Mouse (Mus musculus) thymus, adult 2 months (tissue): Measurements from ENCODE around the gene Rgmb. TPM values are rescaled to one million over a fixed set of nuclear protein-coding genes. Genes with fewer than 3 reads are reported as not detected.

Experiments
- DNase-seq: peaks from one replicate; pipeline ENCODE4 v3.0.0; 2021
- H3K27ac ChIP-seq: fragments of 200-500 bp; 2 replicates; pipeline ENCODE4 v1.5.1; 2012; ENCODE audit warnings: low read length, control low read depth; ENCODE audit not compliant: control insufficient read depth, insufficient read depth
- H3K27me3 ChIP-seq: fragments of 200-500 bp; 2 replicates; pipeline ENCODE4 v1.6.1; 2012; ENCODE audit warnings: mild to moderate bottlenecking, low read length, moderate library complexity, mixed read lengths; ENCODE audit not compliant: control insufficient read depth, insufficient read depth
- H3K36me3 ChIP-seq: fragments of 200-500 bp; 2 replicates; pipeline ENCODE4 v1.6.1; 2012; ENCODE audit warnings: mild to moderate bottlenecking, low read length, moderate library complexity; ENCODE audit not compliant: control insufficient read depth, insufficient read depth
- H3K4me1 ChIP-seq: fragments of 200-500 bp; replicated peaks from 2 replicates; pipeline ENCODE4 v1.6.1; 2012; ENCODE audit warnings: low read length; ENCODE audit not compliant: control insufficient read depth, insufficient read depth
- H3K4me3 ChIP-seq: fragments of 200-500 bp; 2 replicates; pipeline ENCODE4 v1.5.1; 2012; ENCODE audit warnings: mild to moderate bottlenecking, low read length, control low read depth, moderate library complexity; ENCODE audit not compliant: control insufficient read depth, insufficient read depth
- CTCF ChIP-seq: fragments of 200-500 bp; IDR thresholded peaks from 2 replicates; pipeline ENCODE4 v1.5.1; 2012; ENCODE audit warnings: mild to moderate bottlenecking, control low read depth, low read length, moderate library complexity, borderline replicate concordance; ENCODE audit not compliant: control insufficient read depth, poor library complexity, insufficient read depth; ENCODE audit errors: extremely low read depth
- POLR2A ChIP-seq: fragments of 200-500 bp; IDR thresholded peaks from 2 replicates; pipeline ENCODE4 v1.6.1; 2012; ENCODE audit warnings: mild to moderate bottlenecking, low read length, control low read depth, moderate library complexity; ENCODE audit not compliant: control insufficient read depth, poor library complexity, insufficient read depth; ENCODE audit errors: extremely low read depth
- WGBS: fragments of 180-500 bp; shearing (Covaris S2); methylation state at CpG from one replicate; pipeline ENCODE4 v1.1.7; 2018; 5-methylcytosine and 5-hydroxymethylcytosine counted together
- polyA plus RNA-seq: library from polyadenylated mRNA; depleted of rRNA; stranded (reverse); fragments of >200 nt; gene quantifications from 2 replicates; pipeline ENCODE4 v1.2.3, GENCODE M21; 2012; rRNA removed

Rgmb gene
- polyA plus RNA-seq, result 16.5 and 23.3 TPM in 2 replicates

DNA sequence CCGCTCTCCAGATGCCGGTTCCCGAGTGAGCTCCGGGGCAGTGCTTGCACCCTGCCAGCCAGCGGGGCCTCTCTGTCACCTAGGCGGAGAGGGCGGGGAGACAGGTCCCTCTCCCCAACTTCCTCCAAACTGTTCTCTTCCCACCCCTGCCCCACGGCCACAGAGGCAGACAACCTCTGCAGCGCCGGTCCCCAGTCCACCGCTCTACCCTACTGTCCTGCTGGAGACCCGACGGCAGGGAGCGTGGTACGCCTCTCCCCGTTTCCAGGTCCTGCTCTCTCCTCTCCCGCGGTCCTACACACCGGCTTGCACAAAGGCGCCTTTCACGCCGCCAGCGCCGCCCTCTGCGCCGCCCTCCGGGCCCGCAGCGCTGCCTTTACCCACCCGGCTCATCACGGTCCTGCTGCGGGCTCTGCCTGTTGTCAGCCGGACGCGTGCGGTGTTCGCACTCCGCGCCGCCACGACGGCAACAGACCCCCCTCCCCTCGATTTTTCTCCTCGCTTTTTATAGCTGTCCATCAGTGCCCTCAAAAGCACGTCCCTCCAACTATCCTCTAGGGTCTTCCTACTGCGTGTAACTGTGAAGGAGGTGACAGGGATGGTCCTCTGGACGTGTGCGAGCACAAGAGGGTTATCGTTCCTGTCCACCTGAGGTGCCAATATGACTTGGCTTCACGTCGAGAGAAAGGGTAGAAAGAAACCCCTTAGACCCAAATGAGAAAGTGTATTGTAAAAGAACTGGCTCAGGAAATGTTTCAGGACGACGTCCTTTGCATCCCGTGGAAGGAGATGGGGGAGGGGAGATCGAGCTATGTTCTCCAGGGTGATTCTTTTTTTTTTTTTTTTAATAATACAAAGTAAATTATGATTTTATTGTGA lies at the start of gene Rgmb:
TSS of gene Rgmb (minus strand) at position 274 of the 879 bp plus-strand sequence.
- WGBS, result 3% methylated on average over 55 of the region's 55 CpGs
- no peak within 1 kb of the TSS for H3K27ac ChIP-seq
- peaks cover 8% of the 10 kb centered on the region for H3K27me3 ChIP-seq
- TF ChIP-seq POLR2A (no peak), CTCF (peak; percentile 13; the same call in 1 of the 2 replicates)
- no peaks in the 10 kb centered on the region for H3K36me3 ChIP-seq
- peak; percentile 19 for DNase-seq
- peaks cover 18% of the 10 kb centered on the region for H3K4me1 ChIP-seq
- peak within 1 kb of the TSS; percentile 42 for H3K4me3 ChIP-seq

DNA sequence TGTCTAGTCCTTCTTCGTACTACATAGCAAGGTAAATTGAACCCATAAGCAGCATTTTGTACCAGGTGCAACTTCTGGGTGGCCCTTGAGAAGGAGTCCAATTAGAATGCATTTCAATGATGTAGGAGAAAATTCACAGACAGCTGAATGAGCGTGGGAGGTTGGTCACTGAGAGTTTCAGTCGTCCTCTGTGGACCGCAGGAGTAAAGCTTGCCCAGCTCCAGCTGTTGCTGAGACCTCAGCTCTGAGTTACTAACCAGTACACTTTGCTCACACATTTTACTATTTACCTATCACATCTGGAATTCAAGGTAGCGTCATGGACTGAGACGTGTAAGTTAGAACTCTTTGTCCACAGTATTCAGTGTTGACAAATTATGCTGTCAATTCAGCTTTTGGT lies 43.9 kb upstream of the Rgmb start:
- WGBS, result 88% methylated on average over 6 of the region's 6 CpGs
- TF ChIP-seq POLR2A (no peak), CTCF (no peak)
- H3K36me3 ChIP-seq, result no peaks in the 10 kb centered on the region
- DNase-seq, result no peak
- H3K27ac ChIP-seq, result no peak overlapping the region
- H3K4me1 ChIP-seq, result no peaks in the 10 kb centered on the region
- H3K4me3 ChIP-seq, result no peak overlapping the region
- no peaks in the 10 kb centered on the region for H3K27me3 ChIP-seq

DNA sequence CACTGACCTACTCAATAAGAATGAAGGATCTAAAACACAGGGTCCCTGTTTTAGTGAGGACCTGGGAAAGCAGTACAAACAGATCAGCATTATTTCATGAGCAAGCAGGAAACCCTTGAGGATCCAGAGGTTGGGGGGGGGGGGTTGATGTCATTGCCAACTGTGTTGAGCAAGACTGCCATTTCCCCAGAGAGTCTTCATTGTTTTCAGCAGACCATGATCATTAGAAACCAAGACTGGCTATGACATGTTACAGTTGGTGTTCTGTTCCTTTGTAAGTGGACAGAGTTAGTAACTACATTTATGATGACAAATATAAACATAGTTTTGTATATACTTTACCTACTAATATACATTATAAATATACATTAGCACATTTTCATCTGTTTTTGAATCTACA lies 41.3 kb upstream of the Rgmb start:
- no peak for TF ChIP-seq CTCF
- TF ChIP-seq POLR2A, result no peak
- no peak overlapping the region for H3K4me3 ChIP-seq
- H3K36me3 ChIP-seq, result no peaks in the 10 kb centered on the region
- no peaks in the 10 kb centered on the region for H3K4me1 ChIP-seq
- no peak overlapping the region for H3K27ac ChIP-seq
- H3K27me3 ChIP-seq, result no peaks in the 10 kb centered on the region
- DNase-seq, result no peak

DNA sequence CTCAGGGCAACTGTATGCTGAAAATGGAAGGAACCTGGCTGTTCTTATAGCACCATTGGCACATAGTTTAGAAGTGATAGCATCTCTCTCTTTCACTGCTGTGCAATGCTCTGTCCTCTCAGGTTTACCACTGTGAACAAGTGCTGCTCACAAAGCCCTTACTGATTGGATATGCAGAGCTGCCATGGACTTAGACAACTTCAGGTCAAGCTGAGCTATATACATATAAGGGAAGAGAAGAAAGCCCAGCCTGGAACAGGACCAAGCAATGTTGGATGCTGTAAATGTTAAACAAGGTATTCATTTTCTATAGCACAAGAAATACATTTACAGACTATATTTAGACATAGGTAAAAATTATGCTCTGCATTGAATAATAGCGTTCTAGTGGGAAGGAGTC lies 34.4 kb upstream of the Rgmb start:
- TF ChIP-seq CTCF (no peak), POLR2A (no peak)
- 97% methylated on average over 1 of the region's 1 CpGs for WGBS
- no peaks in the 10 kb centered on the region for H3K4me1 ChIP-seq
- H3K36me3 ChIP-seq, result no peaks in the 10 kb centered on the region
- no peak overlapping the region for H3K4me3 ChIP-seq
- no peak overlapping the region for H3K27ac ChIP-seq
- no peaks in the 10 kb centered on the region for H3K27me3 ChIP-seq
- DNase-seq, result no peak

DNA sequence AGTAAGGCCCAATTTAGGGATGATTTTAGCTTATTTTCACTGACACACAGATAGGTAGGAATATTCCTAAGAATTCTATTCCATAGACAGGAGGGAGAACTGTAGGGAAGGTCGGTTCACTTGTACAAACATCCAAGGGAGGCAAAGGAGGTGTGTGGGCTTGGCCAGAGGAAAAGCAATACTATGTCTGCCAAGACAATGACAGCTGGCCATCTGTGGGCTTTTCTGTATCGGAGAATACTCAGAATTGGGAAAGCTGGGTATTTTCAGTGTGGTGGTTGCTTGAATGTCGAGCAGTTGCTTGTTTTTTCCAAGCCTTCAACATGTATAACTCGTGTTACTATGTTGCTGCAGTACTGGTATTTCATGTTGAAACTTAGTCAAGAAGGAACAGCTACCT lies 31.5 kb upstream of the Rgmb start:
- Histone ChIP-seq H3K27me3 (no peaks in the 10 kb centered on the region), H3K36me3 (no peaks in the 10 kb centered on the region), H3K4me1 (no peaks in the 10 kb centered on the region), H3K4me3 (no peak overlapping the region), H3K27ac (no peak overlapping the region)
- DNase-seq, result no peak
- TF ChIP-seq POLR2A, result no peak
- TF ChIP-seq CTCF, result no peak
- WGBS, result 76% methylated on average over 4 of the region's 4 CpGs

DNA sequence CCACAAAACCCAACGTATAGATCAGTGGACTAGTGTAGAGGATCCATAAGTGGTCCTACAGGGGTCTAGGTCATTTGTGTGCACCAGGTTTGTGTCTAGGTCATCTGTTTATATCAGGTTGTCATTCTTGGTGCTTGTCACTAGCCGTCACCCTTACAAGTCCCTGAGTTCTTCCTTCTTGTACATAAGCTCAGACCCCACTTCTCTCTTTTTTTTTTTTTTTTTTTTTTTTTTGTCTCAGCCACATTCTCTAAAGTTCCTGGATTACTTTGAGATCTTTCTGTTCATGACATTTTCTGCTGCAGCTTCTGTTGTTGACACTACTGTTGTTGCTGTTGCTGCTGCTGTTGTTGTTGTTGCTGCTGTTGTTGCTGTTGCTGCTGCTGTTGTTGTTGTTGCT lies 22.3 kb upstream of the Rgmb start:
- no peaks in the 10 kb centered on the region for H3K27me3 ChIP-seq
- H3K36me3 ChIP-seq, result no peaks in the 10 kb centered on the region
- WGBS, result 61% methylated on average over 2 of the region's 2 CpGs
- H3K27ac ChIP-seq, result no peak overlapping the region
- H3K4me1 ChIP-seq, result no peaks in the 10 kb centered on the region
- H3K4me3 ChIP-seq, result no peak overlapping the region
- DNase-seq, result no peak
- TF ChIP-seq CTCF (no peak), POLR2A (no peak)

DNA sequence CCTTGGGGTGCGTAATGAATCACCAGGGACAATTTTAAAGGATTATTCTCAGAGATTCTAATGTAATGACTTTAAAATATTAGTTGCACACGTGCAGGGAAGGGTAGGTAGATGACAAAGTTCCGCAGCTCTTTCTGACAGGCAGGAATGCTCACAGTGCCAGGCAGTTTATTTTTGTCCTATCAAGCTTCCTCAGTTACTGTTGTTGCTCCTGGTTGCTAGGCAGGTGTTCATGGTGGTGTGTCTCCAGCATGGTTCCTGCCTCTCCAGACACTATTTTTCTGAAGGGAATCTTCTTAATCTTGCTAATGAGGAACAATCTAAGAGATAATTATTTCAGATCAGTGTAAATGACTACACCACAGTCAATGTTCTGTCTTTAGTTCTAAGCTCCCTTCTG lies 19.7 kb upstream of the Rgmb start:
- WGBS, result 66% methylated on average over 3 of the region's 3 CpGs
- no peak for DNase-seq

More for the DNA sequence above, 19.7 kb upstream of the Rgmb start:
- Histone ChIP-seq H3K4me3 (no peak overlapping the region), H3K36me3 (no peaks in the 10 kb centered on the region), H3K4me1 (no peaks in the 10 kb centered on the region), H3K27ac (no peak overlapping the region), H3K27me3 (no peaks in the 10 kb centered on the region)
- TF ChIP-seq POLR2A (no peak), CTCF (no peak)
